Mouse (Mus musculus): ENCODE measurements around the gene Pde4c. TPM values are rescaled to one million over a fixed set of nuclear protein-coding genes. Genes with fewer than 3 reads are reported as not detected.

Gene Pde4c
- total and polyA plus RNA-seq, 2 experiments = 10.6 to 28.0 TPM

GRCm38 (mm10) chr8:70698310-70699109, 25.0 kb upstream of the Pde4c start, which contains the start of gene Jund:
TSS of gene Jund (plus strand) at chr8:70698949.
- no peaks in the 10 kb centered on the region for H3K36me3 ChIP-seq (ENCODE audit: control insufficient read depth, insufficient read depth, low read length)
- H3K27me3 ChIP-seq (ENCODE audit: control insufficient read depth, insufficient read depth, low read length) = no peaks in the 10 kb centered on the region
- peak; percentile 88 for DNase-seq (ENCODE audit: extremely low read depth, low read depth, low spot score)
- WGBS = under 1% methylated on average over 64 of the region's 69 CpGs
- peak within 1 kb of the TSS; percentile 90 for H3K9ac ChIP-seq (ENCODE audit: low read depth, low read length)
- peak; percentile 99 for TF ChIP-seq POLR2A (IDR thresholded peaks at IDR 0.05; ENCODE audit: extremely low read depth, insufficient read depth, low read length)
- no peak for TF ChIP-seq CTCF (IDR thresholded peaks at IDR 0.05; ENCODE audit: low read depth, low read length)
- H3K27ac ChIP-seq (replicated peaks; ENCODE audit: insufficient read depth, low read depth, low read length) = peak within 1 kb of the TSS; percentile 96
- peaks cover 14% of the 10 kb centered on the region for H3K4me1 ChIP-seq (ENCODE audit: control insufficient read depth, insufficient read depth, low read length)
- peaks cover 9% of the 10 kb centered on the region; the same call in 1 of the 2 replicates for H3K79me2 ChIP-seq (ENCODE audit: control insufficient read depth, insufficient read depth, low read length)
- peak within 1 kb of the TSS; percentile 73 for H3K4me3 ChIP-seq (ENCODE audit: insufficient read depth, low read depth, low read length)

DNA sequence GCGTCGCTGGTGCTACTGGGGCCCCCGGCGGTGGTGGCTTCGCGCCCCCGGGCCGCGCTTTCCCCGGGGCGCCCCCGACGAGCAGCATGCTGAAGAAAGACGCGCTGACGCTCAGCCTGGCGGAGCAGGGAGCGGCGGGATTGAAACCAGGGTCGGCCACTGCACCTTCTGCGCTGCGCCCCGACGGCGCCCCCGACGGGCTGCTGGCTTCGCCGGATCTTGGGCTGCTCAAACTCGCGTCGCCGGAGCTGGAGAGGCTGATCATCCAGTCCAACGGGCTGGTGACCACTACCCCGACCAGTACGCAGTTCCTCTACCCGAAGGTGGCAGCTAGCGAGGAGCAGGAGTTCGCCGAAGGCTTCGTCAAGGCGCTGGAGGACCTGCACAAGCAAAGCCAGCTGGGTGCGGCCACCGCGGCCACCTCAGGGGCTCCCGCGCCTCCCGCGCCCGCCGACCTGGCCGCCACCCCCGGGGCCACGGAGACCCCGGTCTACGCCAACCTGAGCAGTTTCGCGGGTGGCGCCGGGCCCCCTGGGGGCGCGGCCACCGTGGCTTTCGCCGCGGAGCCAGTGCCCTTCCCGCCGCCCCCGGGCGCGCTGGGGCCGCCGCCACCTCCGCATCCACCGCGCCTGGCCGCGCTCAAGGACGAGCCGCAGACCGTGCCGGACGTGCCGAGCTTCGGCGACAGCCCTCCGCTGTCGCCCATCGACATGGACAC, 24.2 kb upstream of the Pde4c start:
- H3K27me3 ChIP-seq (ENCODE audit: control insufficient read depth, insufficient read depth, low read length) = no peaks in the 10 kb centered on the region
- peaks cover 9% of the 10 kb centered on the region; the same call in 1 of the 2 replicates for H3K79me2 ChIP-seq (ENCODE audit: control insufficient read depth, insufficient read depth, low read length)
- peak overlapping the region; percentile 73 for H3K4me3 ChIP-seq (ENCODE audit: insufficient read depth, low read depth, low read length)
- H3K27ac ChIP-seq (replicated peaks; ENCODE audit: insufficient read depth, low read depth, low read length) = peak overlapping the region; percentile 90
- H3K4me1 ChIP-seq (ENCODE audit: control insufficient read depth, insufficient read depth, low read length) = peaks cover 14% of the 10 kb centered on the region
- DNase-seq (ENCODE audit: extremely low read depth, low read depth, low spot score) = no peak
- WGBS = 1% methylated on average over 85 of the region's 89 CpGs
- H3K36me3 ChIP-seq (ENCODE audit: control insufficient read depth, insufficient read depth, low read length) = no peaks in the 10 kb centered on the region
- no peak for TF ChIP-seq CTCF (IDR thresholded peaks at IDR 0.05; ENCODE audit: low read depth, low read length)
- TF ChIP-seq POLR2A (IDR thresholded peaks at IDR 0.05; ENCODE audit: extremely low read depth, insufficient read depth, low read length) = no peak
- H3K9ac ChIP-seq (ENCODE audit: low read depth, low read length) = peak overlapping the region; percentile 90

DNA sequence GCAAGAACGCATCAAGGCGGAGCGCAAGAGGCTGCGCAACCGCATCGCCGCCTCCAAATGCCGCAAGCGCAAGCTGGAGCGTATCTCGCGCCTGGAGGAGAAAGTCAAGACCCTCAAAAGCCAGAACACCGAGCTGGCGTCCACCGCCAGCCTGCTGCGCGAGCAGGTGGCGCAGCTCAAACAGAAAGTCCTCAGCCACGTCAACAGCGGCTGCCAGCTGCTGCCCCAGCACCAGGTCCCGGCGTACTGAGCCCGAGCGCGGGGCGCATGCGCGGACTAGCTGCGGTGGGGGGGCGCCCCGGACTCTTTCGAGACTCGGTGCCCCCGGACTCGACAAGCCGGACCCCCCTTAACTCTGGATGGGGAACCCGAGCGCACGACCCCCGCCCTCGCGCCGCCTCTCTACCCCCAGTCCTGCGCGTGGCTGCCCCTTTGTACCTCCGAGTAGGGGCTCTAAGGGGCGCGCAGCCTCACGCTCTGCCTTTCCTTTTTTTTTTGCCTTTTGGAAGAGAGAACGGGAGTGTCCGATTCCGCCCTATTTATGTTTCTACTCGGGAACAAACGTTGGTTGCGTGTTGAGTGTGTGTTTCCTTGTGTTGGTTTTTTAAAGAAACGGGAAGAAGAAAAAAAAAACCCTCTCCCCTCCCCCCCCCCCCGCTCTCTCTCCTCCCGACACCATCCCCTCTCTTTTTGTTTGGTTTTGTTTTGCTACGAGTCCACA, 23.5 kb upstream of the Pde4c start:
- TF ChIP-seq CTCF (IDR thresholded peaks at IDR 0.05; ENCODE audit: low read depth, low read length) = no peak
- peak; percentile 74 for TF ChIP-seq POLR2A (IDR thresholded peaks at IDR 0.05; ENCODE audit: extremely low read depth, insufficient read depth, low read length)
- Histone ChIP-seq H3K9ac (ENCODE audit: low read depth, low read length) (peak overlapping the region; percentile 90), H3K36me3 (ENCODE audit: control insufficient read depth, insufficient read depth, low read length) (no peaks in the 10 kb centered on the region), H3K27ac (replicated peaks; ENCODE audit: insufficient read depth, low read depth, low read length) (peak overlapping the region; percentile 90), H3K4me3 (ENCODE audit: insufficient read depth, low read depth, low read length) (peak overlapping the region; percentile 73), H3K4me1 (ENCODE audit: control insufficient read depth, insufficient read depth, low read length) (peaks cover 14% of the 10 kb centered on the region), H3K79me2 (ENCODE audit: control insufficient read depth, insufficient read depth, low read length) (peaks cover 9% of the 10 kb centered on the region; the same call in 1 of the 2 replicates), H3K27me3 (ENCODE audit: control insufficient read depth, insufficient read depth, low read length) (no peaks in the 10 kb centered on the region)
- WGBS = under 1% methylated on average over 59 of the region's 59 CpGs
- no peak for DNase-seq (ENCODE audit: extremely low read depth, low read depth, low spot score)

- peak overlapping the region; percentile 34 for H3K27ac ChIP-seq (replicated peaks; ENCODE audit: insufficient read depth, low read depth, low read length)
- peak; percentile 55; the same call in 1 of the 2 replicates for TF ChIP-seq POLR2A (IDR thresholded peaks at IDR 0.05; ENCODE audit: extremely low read depth, insufficient read depth, low read length)
- TF ChIP-seq CTCF (IDR thresholded peaks at IDR 0.05; ENCODE audit: low read depth, low read length) = peak; percentile 87
- under 1% methylated on average over 20 of the region's 20 CpGs for WGBS
- peak overlapping the region; percentile 73 for H3K4me3 ChIP-seq (ENCODE audit: insufficient read depth, low read depth, low read length)
- H3K36me3 ChIP-seq (ENCODE audit: control insufficient read depth, insufficient read depth, low read length) = no peaks in the 10 kb centered on the region
- H3K79me2 ChIP-seq (ENCODE audit: control insufficient read depth, insufficient read depth, low read length) = peaks cover 9% of the 10 kb centered on the region; the same call in 1 of the 2 replicates
- H3K9ac ChIP-seq (ENCODE audit: low read depth, low read length) = no peak overlapping the region; the same call in 1 of the 2 replicates
- H3K4me1 ChIP-seq (ENCODE audit: control insufficient read depth, insufficient read depth, low read length) = peaks cover 14% of the 10 kb centered on the region
- no peaks in the 10 kb centered on the region for H3K27me3 ChIP-seq (ENCODE audit: control insufficient read depth, insufficient read depth, low read length)
- DNase-seq (ENCODE audit: extremely low read depth, low read depth, low spot score) = peak; percentile 83
These were observed 23.0 kb upstream of the Pde4c start for GRCm38 (mm10) chr8:70700555-70700922.

- peak overlapping the region; percentile 34 for H3K27ac ChIP-seq (replicated peaks; ENCODE audit: insufficient read depth, low read depth, low read length)
- H3K4me1 ChIP-seq (ENCODE audit: control insufficient read depth, insufficient read depth, low read length) = peaks cover 14% of the 10 kb centered on the region
- no peak overlapping the region for H3K9ac ChIP-seq (ENCODE audit: low read depth, low read length)
- no peak for TF ChIP-seq POLR2A (IDR thresholded peaks at IDR 0.05; ENCODE audit: extremely low read depth, insufficient read depth, low read length)
- TF ChIP-seq CTCF (IDR thresholded peaks at IDR 0.05; ENCODE audit: low read depth, low read length) = no peak
- no peak for DNase-seq (ENCODE audit: extremely low read depth, low read depth, low spot score)
- H3K36me3 ChIP-seq (ENCODE audit: control insufficient read depth, insufficient read depth, low read length) = no peaks in the 10 kb centered on the region
- no peaks in the 10 kb centered on the region for H3K27me3 ChIP-seq (ENCODE audit: control insufficient read depth, insufficient read depth, low read length)
- no peak overlapping the region for H3K4me3 ChIP-seq (ENCODE audit: insufficient read depth, low read depth, low read length)
- WGBS = 59% methylated on average over 10 of the region's 10 CpGs
- H3K79me2 ChIP-seq (ENCODE audit: control insufficient read depth, insufficient read depth, low read length) = peaks cover 9% of the 10 kb centered on the region; the same call in 1 of the 2 replicates
These were observed 22.2 kb upstream of the Pde4c start for GRCm38 (mm10) chr8:70701048-70701981.
